ENCODE assay signal across 8 mouse cellular contexts in the genomic region with DNA sequence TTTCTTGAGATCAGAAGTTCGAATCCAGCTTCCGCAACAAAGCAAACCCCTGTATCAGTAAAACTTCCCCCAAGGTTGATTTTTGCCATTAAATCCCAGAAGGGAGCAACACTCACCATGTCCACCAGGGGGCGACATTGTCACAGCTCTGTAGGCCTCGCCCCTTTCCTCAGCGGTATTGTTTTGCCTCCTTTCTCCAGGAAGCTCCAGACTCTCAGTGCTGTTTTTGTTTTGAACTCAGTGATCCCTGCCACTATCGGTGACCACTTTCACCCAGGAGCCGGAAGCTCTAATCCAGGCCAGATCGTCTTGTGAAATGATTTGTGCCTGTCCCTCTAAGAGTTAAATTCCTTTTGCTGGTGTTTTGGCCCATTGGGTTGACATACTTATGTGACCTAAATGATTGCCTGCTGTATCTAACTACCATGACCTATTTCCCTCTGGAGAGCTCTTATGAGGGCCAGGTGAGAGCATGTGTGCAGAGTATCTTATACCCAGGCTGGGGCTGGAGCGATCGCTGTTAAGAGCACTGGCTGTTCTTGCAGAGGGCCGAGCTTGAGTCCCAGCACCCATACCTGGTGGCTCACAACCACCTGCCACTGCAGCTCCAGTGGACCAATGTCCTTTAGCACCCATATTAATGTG. TPM values are rescaled to one million over a fixed set of nuclear protein-coding genes. Genes with fewer than 3 reads are reported as not detected.
DNase-seq lines count a peak whose midpoint lies in the region; ATAC-seq lines count a peak whose summit lies in the region.

No protein-coding gene starts in this region.

- no peaks in the 10 kb centered on the region for H3K4me1 ChIP-seq in forebrain, embryonic 11.5 days (replicated peaks; ENCODE audit: control insufficient read depth, insufficient read depth, low read length)
- no peaks in the 10 kb centered on the region for H3K4me1 ChIP-seq in forebrain, embryonic 16.5 days (replicated peaks; ENCODE audit: control insufficient read depth, insufficient read depth, low read length)
- H3K4me1 ChIP-seq in midbrain, embryonic 13.5 days (replicated peaks), result no peaks in the 10 kb centered on the region

- no peak overlapping the region for H3K9ac ChIP-seq in forebrain, embryonic 11.5 days (ENCODE audit: low read length)
- no peak overlapping the region for H3K9ac ChIP-seq in forebrain, embryonic 16.5 days (replicated peaks; ENCODE audit: low read depth, low read length)
- no peak overlapping the region for H3K9ac ChIP-seq in midbrain, embryonic 13.5 days (replicated peaks)

- intact Hi-C loops in left cerebral cortex, postnatal 14 days (cut with DNase I), result loop anchor here (1.0 to 5.0 kb wide), 2 partner anchors 61 to 113 kb away; partner anchors contain the start of gene Lmtk2

- no peaks in the 10 kb centered on the region; the same call in 1 of the 2 replicates for H3K9me3 ChIP-seq in forebrain, embryonic 11.5 days (ENCODE audit: control insufficient read depth, low read length)
- no peaks in the 10 kb centered on the region for H3K9me3 ChIP-seq in forebrain, embryonic 16.5 days (ENCODE audit: control insufficient read depth, low read length)
- H3K9me3 ChIP-seq in midbrain, embryonic 13.5 days, result no peaks in the 10 kb centered on the region

- H3K27me3 ChIP-seq in forebrain, embryonic 11.5 days (ENCODE audit: control insufficient read depth, insufficient read depth, low read length), result no peaks in the 10 kb centered on the region
- no peaks in the 10 kb centered on the region for H3K27me3 ChIP-seq in forebrain, embryonic 16.5 days (replicated peaks; ENCODE audit: control insufficient read depth, insufficient read depth, low read length)
- H3K27me3 ChIP-seq in midbrain, embryonic 13.5 days, result no peaks in the 10 kb centered on the region

- peak; percentile 81 for DNase-seq in forebrain, embryonic 11.5 days (ENCODE audit: low spot score)
- DNase-seq in cerebellum, adult 11-12 months, result peak; percentile 53
- DNase-seq in frontal cortex, postnatal 36 days (ENCODE audit: low spot score in 2 of 2), result peak; percentile 76 to 78
- DNase-seq in left cerebral cortex, postnatal 14 days (ENCODE audit: low spot score in 2 of 2), result peak; percentile 71 to 82
- peak; percentile 60 for DNase-seq in spleen, adult 12 weeks (ENCODE audit: low spot score)

- peak; percentile 56; the same call in 1 of the 2 replicates for ATAC-seq in forebrain, embryonic 11.5 days (replicated peaks; ENCODE audit: low FRiP score)
- no peak for ATAC-seq in forebrain, embryonic 16.5 days
- peak; percentile 64 for ATAC-seq in inflammation-experienced regulatory T-cells, adult 6 months
- ATAC-seq in midbrain, embryonic 13.5 days, result peak; percentile 65; the same call in 1 of the 2 replicates

- 44% methylated on average over 11 of the region's 11 CpGs for WGBS in forebrain, embryonic 11.5 days
- 45% methylated on average over 11 of the region's 11 CpGs for WGBS in forebrain, embryonic 16.5 days
- 47% methylated on average over 11 of the region's 11 CpGs for WGBS in midbrain, embryonic 13.5 days

- no peak overlapping the region for H3K4me2 ChIP-seq in forebrain, embryonic 11.5 days (ENCODE audit: low read depth, low read length, severe bottlenecking)
- H3K4me2 ChIP-seq in forebrain, embryonic 16.5 days (ENCODE audit: low read length), result no peak overlapping the region
- no peak overlapping the region for H3K4me2 ChIP-seq in midbrain, embryonic 13.5 days (replicated peaks)

- no peak overlapping the region for H3K4me3 ChIP-seq in forebrain, embryonic 11.5 days (ENCODE audit: low read depth, low read length)
- no peak overlapping the region for H3K4me3 ChIP-seq in forebrain, embryonic 16.5 days (replicated peaks; ENCODE audit: low read length)
- H3K4me3 ChIP-seq in midbrain, embryonic 13.5 days (replicated peaks), result no peak overlapping the region

- H3K27ac ChIP-seq in forebrain, embryonic 11.5 days (ENCODE audit: low read depth, low read length), result no peak overlapping the region
- H3K27ac ChIP-seq in forebrain, embryonic 16.5 days (ENCODE audit: low read length), result no peak overlapping the region
- H3K27ac ChIP-seq in midbrain, embryonic 13.5 days, result no peak overlapping the region

- H3K36me3 ChIP-seq in forebrain, embryonic 11.5 days (ENCODE audit: control insufficient read depth, insufficient read depth, low read length), result no peaks in the 10 kb centered on the region
- no peaks in the 10 kb centered on the region for H3K36me3 ChIP-seq in forebrain, embryonic 16.5 days (ENCODE audit: control insufficient read depth, insufficient read depth)
- no peaks in the 10 kb centered on the region for H3K36me3 ChIP-seq in midbrain, embryonic 13.5 days

RNA-seq across cellular contexts. Expression of gene Ocm, which starts 14.4 kb away (rescaled TPM):
- polyA plus RNA-seq in forebrain, embryonic 11.5 days (2014; fragmentation: Nextera tagmentation; extraction: Ambion mirVana), result not detected in 2 replicates
- polyA plus RNA-seq in forebrain, embryonic 16.5 days (2015; fragmentation: Nextera tagmentation; extraction: Ambion mirVana), result not detected in 2 replicates
- not detected for polyA plus RNA-seq in inflammation-experienced regulatory T-cells, adult 6 months (2017; shearing (Covaris generic))
- total RNA-seq in left cerebral cortex, postnatal 14 days (2021), result 1 to 10 TPM; 1.9 to 2.2 TPM
- not detected in 2 replicates for polyA plus RNA-seq in midbrain, embryonic 13.5 days (2015; fragmentation: Nextera tagmentation; extraction: Ambion mirVana)

RNA-seq across cellular contexts. Expression of gene Ccz1, which starts 26.2 kb away (rescaled TPM):
- polyA plus RNA-seq in forebrain, embryonic 11.5 days (2014; fragmentation: Nextera tagmentation; extraction: Ambion mirVana), result 115 and 117 TPM in 2 replicates
- polyA plus RNA-seq in forebrain, embryonic 16.5 days (2015; fragmentation: Nextera tagmentation; extraction: Ambion mirVana), result 95.7 and 97.2 TPM in 2 replicates
- polyA plus RNA-seq in inflammation-experienced regulatory T-cells, adult 6 months (2017; shearing (Covaris generic)), result 10 to 100 TPM; 30.1 to 45.3 (median 40.4) TPM
- 10 to 100 TPM; 44.7 to 47.3 TPM for total RNA-seq in left cerebral cortex, postnatal 14 days (2021)
- polyA plus RNA-seq in midbrain, embryonic 13.5 days (2015; fragmentation: Nextera tagmentation; extraction: Ambion mirVana), result 94.6 and 95.6 TPM in 2 replicates

RNA-seq across cellular contexts. Expression of gene Lmtk2, which starts 59.4 kb away (rescaled TPM):
- polyA plus RNA-seq in forebrain, embryonic 11.5 days (2014; fragmentation: Nextera tagmentation; extraction: Ambion mirVana), result 7.8 and 8.3 TPM in 2 replicates
- 9.4 TPM in 2 replicates for polyA plus RNA-seq in forebrain, embryonic 16.5 days (2015; fragmentation: Nextera tagmentation; extraction: Ambion mirVana)
- 1 to 10 TPM; 3.3 to 3.9 (median 3.6) TPM for polyA plus RNA-seq in inflammation-experienced regulatory T-cells, adult 6 months (2017; shearing (Covaris generic))
- total RNA-seq in left cerebral cortex, postnatal 14 days (2021), result 100 to 1,000 TPM; 150 to 166 TPM
- polyA plus RNA-seq in midbrain, embryonic 13.5 days (2015; fragmentation: Nextera tagmentation; extraction: Ambion mirVana), result 7.1 and 7.7 TPM in 2 replicates
